Mouse (Mus musculus) right cerebral cortex, postnatal 25 days (tissue): ENCODE data around the gene Habp4.

Experiments
- DNase-seq: peaks from one replicate; pipeline ENCODE4 v3.0.0; 2022

Gene Habp4

DNA sequence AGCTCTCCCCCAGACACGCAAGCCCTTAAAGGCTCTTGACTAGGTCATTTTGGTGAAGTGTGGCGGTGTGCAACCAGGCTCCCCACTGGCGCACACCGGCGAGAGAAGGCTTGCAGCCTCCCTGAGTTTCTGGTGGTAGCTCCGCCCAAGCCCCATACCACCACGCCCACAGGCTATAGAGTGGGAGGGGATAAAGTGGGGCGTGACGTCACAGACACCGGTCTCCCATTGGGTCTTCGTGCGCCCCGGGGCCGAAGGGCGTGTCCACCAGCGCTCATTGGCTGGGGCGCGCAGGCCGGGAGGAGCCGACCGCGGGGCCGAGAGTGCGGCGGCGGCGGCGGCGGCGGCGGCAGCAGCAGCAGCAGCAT lies at the start of gene Habp4:
TSS of gene Habp4 (plus strand) at position 277 of the 368 bp plus-strand sequence.
- peak; percentile 99 for DNase-seq

DNA sequence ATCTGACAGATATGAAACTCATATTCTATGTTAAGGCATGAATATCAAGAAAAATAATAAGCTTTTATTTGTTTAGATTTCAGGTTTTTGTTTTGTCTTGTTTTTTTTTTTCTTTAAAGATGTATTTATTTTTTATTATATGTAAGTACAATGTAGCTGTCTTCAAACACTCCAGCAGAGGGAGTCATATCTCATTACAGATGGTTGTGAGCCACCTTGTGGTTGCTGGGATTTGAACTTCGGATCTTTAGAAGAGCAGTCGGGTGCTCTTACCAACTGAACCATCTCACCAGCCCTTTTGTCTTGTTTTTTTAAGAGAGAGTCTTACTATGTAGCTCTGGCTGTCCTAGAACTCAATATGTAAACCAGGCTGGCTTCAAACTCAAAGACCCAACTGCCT lies 44.2 kb upstream of the Habp4 start:
- no peak for DNase-seq

DNA sequence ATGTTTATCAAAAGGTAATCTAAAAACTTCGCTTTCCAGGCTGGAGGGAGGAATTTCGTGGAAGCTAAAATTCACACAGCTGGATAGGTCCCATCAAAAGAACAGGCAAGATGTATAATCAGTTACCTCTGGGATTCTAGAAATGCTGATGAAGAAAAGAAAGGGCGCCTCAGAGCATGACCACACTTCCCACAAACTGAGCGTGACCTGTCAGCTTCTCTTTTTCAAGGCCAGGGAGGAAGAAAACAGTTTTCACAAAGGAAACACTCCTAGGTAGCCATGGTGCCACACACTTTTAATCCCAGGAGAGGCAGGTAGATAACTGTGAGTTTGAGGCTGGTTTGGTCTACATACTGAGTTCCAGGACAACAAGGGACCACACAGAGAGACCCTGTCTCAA lies 40.9 kb upstream of the Habp4 start:
- DNase-seq, result no peak

DNA sequence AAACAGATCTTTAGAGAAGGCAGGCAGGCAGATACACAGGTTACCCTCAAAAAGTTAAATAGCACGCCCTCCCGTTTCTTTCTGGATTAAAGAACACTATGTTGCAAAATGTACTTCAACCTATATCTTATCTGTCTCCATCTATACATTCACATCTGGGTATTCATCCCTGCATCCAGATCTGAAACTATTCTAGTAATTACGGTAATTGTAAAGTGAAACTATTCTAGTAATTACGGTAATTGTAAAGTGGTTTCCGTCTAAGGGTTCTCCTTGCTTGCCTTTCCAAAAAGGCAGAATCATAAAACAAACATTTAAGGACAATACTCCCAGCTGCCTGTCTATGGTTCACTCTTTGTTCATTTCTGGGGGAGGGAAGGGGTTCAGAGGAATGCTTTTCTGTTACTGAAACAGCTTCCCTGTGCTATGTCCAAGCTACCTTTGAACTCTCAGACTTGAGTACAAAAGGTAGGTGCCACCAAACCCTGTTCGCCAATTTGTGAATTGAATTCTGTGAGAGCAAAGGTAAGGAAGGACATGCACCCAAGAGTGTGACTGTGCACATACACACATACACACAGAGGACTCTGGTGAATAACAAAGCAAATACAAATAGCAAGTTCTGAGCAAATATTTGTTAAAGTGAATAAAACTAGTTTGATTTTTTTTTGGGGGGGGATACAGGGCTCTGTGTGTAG lies 38.0 kb upstream of the Habp4 start:
- no peak for DNase-seq

DNA sequence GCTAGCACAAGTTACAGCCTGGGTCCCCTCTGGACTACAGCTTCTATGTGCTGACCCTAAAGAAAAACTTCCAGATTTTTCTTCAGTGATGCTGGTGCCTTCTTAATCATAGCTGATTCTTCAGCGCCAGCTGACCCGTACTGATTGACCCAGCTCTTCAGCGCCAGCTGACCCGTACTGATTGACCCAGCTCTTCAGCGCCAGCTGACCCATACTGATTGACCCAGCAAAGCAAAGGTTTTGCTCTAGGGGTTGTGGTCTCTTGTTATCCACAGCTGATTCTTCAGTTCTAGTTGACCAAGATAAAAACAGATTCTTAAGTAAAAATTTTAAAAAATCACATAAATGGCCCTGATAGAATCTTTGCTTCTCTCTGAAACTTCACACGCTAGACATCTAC lies 36.7 kb upstream of the Habp4 start:
- DNase-seq, result no peak

DNA sequence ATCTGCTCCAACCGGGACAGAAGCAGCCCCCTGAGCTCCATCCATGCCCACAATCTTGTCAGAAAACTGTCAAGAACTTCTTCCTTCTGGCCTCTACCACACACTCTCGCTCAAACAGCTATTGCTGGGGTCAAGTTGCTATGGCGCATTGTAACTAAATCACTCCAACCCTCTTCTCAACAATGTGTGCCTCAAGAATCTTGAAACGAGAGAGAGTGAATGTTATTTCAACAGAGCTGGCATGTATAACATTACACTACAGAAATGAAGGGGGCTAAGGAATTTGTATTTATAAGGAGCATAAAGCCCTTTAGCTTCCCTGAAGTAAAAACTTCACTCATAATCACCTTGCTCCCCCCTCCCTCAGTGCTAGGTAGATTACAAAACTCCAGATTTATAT lies 35.3 kb upstream of the Habp4 start:
- no peak for DNase-seq

DNA sequence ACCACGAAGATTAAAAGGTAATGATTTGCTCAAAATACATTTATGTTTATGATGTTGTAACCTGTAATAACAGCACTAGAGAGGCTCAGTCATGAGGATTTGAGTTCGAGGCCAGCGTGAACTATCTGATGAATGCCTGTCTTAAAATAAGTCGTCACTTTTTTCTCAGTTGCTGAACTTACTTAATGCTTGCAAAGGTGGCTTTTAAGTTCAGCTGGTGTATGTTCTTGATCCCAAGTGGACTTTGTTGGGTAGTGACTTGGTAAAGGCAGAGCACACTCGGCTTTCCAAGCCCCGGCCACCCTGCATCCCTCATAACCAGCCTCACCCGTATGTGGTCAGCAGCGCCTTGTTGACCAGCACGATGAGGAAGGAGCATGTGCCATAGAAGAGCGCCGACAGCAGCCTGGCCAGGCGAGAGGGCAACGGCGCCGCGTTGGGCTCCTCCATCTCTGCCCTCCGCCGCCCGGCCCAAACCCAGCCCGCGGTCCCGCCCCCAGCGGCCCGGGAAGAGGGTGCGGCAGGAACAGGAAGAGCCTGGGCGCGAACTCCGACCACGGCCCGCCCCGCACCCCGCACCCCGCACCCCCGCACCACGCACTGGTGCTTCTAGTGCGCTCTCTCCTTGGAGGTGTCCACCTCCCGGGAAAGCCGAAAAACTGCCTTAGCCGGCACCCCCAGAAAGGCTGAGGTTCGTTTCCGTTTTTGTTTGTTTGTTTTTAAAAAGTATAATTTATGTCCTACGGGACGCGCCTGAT lies 32.6 kb upstream of the Habp4 start, which contains the start of gene Slc35d2:
TSS of gene Slc35d2 (minus strand) at position 511 of the 758 bp plus-strand sequence.
- DNase-seq, result peak; percentile 8

DNA sequence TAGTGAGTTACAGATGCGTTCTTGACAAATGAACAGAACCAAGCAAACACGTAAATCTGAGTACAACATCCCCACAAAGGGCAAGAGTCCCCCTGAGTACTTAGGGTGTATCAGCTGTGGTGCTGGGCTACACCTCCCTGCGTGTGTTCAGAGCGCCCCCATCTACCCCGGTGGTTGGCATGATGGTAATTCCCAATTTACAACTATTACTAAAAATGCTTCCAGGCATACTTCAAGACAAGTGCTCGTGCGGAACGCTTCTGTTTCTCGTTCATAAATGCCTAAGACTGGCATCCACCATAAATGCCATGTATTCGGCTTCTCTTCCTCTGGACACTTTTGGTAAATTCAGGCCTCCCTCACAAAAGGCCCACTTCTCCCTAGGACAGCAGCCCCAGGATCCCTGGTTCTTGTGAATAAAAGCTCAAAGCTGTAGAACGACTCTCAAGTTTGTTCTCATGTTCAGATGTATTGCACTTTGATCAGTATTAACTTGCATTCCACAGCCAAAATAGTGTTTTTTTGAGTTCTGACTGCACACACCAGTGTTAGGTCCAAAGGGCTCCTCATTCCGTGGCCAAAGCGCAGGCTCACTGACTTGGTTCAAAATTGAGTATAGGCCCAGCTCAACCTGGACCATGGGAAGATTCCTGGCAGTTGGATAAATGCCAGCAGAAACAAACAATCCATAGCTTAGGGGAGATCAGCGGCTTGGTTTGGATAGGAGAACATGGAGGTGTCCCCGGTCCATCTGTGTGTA lies 31.8 kb upstream of the Habp4 start:
- DNase-seq, result peak; percentile 14

DNA sequence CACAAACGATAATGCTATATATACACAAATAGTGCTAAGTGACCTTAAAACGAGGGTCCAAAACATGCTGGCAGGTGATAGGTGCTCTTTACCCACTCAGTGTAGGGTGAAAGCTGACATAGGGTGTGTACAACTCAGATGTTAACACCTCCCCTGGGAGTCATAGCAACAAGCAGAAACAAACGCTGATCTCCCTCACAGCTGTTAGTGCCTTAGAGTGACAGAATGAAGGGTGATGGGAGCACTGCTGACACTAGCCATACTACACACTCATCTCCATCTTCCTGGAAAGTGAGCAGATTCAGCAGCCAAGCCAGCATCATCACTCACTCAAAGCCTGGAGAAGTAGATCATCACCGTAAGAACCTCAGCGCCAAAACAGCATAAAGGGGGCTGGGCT lies 11.5 kb upstream of the Habp4 start:
- no peak for DNase-seq

DNA sequence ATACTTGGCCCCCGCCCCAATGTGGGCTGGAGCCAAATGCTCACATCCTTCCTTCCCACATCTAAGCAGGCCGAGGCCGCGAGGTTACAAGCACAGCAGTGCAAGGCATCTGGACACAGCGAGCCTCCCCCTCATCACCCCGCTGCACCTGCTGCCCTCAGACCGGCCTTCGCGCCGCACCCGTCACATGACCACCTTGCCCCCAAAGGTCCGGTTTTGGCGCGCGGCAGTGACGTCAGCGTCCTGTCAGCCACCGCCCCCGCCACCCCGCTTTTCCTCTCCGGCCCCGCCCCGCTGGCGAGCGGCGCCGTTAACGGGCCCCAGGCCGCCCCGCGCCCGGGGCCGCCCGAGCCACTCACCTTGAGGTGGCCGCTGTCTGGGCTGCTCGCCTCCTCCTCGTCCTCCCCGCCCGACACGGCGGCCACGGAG lies 9.4 kb upstream of the Habp4 start:
- peak; percentile 81 for DNase-seq

DNA sequence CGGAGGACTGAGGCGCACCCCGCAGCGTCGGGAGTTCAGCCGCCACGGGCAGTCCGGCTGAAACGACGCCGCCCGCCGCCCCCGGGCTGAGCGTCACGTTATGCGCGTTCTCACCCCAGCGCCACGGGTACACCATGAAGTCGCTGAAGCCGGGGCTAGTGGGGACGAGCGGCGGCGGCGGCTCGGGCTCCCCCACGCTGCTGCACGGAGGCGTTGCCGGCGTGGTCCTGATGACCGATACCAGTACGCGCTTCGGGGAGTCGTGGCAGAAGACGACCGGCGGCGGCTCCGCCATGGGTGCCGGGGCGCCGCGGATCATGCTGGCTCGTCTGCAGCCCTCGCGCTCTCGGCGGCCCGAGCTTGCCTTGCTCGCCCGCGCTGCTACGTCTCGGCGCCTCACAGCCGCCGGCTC lies 8.9 kb upstream of the Habp4 start:
- DNase-seq, result no peak

DNA sequence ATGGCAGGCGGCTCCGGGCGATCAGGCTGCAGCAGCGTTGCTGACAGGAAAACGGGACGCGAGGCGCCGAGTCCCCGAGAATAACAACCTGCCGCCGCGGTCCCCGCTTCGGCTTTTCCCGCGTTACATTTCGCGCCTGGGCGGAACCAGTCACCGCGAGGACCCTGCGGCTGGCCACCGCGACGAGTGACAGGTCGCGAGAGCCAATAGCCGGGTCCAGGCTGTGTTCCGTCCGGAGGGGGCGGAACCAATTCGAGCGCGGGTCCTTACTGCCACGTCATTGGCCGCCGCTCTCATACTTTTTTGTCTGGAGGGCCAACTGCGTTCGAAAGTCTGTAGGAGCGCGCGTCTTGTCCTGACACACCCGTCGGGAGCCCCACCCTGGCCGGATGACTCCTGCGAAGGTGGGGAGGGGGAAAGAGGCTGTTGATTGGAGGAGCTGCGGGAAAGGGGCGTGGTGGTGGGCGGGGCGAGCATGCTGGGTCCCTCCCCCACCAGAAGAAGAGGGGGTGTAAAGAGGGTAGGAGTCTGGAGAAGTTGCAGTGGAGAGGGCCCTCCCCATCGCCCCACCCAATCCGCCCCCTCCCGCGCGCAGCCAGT lies 8.4 kb upstream of the Habp4 start, which contains the start of gene Zfp367:
TSS of gene Zfp367 (minus strand) at position 120 of the 600 bp plus-strand sequence.
- peak; percentile 97 for DNase-seq

DNA sequence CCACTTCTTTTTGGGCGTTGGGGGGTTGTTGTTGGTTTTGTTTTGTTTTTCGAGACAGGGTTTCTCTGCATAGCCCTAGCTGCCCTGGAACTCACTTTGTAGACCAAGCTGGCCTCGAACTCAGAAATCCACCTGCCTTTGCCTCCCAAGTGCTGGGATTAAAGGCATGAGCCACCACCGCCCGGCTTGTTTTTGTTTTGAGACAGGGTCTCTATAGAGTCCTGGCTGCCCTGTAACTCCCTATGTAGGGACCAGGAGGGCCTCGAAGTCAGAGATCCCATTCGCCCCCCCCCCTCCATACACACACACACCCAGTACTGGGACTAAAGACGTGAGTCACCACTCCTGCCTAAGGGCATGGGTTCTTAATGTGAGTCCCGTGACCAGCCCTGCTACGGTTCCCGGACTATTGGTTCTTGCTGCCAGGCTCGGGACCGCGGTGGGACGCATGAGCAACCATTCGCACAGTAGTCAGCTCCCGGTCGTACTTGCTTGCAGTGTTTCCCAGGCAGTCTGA lies 7.8 kb upstream of the Habp4 start:
- DNase-seq, result no peak

DNA sequence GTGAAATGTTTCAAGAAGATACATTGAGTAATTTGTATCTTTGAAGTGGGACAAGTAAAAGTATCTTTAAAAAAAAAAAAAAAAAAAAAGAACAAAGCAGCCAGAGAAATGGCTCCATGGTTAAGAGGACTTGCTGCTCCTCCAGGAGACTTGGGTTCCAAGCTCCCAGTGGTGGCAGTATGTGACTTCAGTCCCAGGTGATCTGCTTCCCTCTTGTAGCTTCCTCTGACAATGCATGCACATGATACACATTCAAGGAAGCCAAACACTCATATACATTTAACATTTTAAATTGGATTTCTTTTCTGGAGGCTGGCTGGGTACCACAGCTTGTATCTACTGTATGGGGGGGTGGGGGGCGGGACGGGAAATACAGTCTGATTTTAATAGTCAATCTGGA lies 7.0 kb upstream of the Habp4 start:
- DNase-seq, result no peak

DNA sequence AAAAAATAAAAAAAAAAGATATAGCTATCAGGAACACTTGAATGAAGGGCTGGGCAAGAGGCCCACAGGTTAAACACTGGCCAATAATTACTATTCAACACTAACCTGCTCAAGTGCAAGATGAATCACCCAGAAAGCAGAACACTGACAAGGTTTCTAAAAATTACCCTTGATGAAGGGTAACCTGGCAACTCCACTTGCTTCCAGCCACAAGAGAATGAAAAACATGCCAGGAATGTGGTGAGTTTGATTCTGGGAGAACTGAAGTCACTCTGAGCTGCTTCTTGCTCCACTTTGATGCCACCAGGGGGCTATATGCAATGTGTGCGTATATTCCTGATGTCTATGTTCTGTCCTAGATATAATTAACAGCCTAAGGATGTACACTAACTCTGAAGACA lies 6.5 kb upstream of the Habp4 start:
- DNase-seq, result no peak

DNA sequence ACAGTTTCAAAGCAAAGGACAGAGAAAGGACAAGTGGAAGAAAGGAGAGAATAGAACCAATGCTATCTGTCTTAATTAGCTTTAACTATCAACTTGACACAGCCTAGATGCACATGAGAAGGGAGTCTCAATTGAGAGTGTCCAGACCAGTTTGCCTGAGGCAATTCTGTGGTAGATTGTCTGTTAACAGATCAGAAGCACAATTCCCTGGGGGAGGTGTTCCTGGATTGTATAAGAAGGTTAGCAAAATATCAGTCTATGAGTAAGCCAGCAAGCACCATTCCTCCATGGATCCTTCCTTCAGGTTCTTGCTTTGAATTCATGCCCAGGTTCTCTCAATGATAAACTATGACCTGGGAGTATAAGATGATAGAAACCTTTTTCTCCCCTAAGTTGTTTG lies 4.7 kb upstream of the Habp4 start:
- DNase-seq, result no peak

DNA sequence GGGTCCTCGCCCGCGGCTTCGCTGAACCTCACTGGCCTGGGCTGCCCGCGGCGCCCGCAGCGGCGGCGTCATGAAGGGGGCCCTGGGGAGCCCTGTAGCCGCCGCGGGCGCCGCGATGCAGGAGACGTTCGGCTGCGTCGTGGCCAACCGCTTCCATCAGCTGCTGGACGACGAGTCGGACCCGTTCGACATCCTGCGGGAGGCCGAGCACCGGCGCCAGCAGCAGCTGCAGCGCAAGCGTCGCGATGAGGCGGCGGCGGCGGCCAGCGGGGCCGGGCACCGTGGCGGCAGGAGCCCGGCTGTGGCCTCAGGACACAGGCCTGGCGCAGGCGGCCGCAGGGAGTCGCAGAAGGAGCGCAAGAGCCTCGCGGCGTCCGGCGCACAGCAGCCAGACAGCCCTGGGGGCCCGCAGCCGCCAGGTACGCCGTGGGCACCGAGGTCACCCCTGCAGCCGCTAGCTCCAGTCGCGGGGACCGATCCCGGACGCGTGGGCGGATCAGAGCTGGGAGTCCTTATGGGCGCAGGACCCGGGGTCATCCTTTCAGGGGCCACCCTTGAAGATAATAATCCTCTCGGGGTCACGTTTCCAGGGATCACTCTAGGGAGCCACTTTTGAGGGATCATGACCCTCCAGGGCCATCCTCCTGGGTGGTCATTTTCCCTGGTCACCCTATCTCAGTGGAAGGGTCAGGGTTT lies 440 bp downstream of the Habp4 start:
- no peak for DNase-seq

DNA sequence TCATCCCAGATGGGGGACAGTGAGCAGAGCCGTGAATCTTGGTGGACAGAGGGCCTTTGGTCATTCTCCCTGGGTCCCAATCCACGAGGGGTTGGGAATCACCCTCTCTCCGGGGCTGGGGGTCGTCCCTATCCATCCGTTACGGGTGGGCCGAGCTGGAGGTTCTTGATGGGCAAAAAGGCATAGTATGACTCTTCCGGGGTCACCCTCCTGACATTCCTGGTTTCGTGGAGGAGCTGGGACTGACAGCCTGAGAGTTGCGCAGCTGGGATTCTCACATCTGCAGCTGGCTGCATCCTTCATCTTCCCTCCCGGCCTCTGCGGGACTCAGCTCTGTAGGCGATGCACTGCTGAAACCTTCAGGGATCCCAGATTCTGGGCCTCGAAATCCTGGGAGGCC lies 1.0 kb downstream of the Habp4 start:
- DNase-seq, result peak; percentile 45

DNA sequence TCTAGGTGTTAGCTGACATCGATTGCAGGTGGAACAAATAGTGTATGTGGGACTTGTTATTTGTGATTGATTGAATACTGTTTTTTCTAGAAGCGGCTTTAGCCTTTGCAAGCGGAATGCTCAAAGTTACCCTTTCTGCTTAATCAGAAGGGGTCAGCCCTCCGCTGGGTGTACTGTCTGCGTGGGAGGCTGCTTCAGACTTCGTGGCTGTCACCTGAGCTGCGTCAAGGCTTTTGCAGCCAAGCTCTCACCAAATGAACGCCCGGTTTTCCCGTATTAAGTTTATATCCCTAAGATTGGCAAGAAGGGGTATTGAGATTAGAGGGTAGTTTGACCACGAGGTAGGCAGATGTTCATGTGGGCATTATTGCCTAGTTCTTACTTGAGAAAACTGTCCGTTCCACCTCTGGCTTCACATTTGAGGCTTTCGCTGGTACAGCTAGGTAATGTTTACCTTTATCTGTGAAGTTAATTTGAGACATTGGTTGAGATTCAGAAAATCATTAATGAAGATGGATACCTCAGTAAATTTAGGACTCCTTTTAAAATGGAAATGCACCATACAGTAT lies 1.6 kb downstream of the Habp4 start:
- DNase-seq, result no peak

DNA sequence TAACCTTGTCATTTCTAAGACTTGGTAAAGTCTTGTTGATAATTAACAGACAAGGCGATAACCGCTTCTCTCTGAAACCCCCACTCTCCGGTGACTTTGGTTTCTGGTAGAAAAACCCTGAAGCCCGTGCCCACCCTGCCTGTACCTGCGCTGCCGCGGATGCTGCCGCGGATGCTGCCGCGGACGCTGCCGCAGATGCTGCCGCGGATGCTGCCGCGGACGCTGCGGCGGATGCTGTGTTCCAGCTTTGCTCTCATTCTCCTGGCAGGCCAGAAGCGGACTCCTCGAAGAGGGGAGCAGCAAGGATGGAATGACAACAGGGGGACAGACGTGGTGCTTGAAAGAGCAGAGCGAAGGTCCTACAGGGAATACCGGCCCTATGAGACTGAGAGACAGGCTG lies 8.1 kb downstream of the Habp4 start:
- DNase-seq, result no peak

DNA sequence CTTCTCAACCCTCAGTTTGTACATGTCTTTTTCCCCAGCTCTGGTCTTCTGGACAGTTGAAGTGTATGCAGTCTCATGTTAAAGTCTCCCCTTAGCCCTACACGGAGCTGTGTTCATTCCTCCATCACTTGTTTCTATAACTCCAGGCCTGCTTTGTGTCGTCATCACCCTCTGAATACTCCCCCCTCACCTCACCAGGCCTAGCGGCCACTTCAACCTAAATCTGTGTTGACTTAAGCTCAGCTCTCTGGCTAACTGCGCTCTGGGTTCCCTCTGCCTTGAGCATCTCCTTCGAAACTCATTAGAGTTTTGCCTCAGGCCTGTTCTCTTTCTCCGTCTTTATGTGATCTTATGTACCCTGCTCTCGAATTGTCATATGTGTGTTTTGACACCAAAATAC lies 16.4 kb downstream of the Habp4 start:
- DNase-seq, result no peak
